Mouse (Mus musculus) C2C12 (cell line): Measurements from ENCODE around the gene Gm20767. TPM values are rescaled to one million over a fixed set of nuclear protein-coding genes. Genes with fewer than 3 reads are reported as not detected.
"Not testable (repeated sequence)": the region's sequence is repeated elsewhere in the genome, so short reads cannot be mapped to it uniquely, and the experiment has no call there.

Source experiments
- H3K27me3 ChIP-seq: one replicate; pipeline ENCODE4 v1.6.1; 2011; ENCODE audit not compliant: control insufficient read depth, insufficient read depth, insufficient read length
- H3K36me3 ChIP-seq: one replicate; pipeline ENCODE4 v1.6.1; 2011; ENCODE audit not compliant: control insufficient read depth, insufficient read depth
- H3K4me3 ChIP-seq: one replicate; pipeline ENCODE4 v1.5.1; 2011; ENCODE audit warnings: mild to moderate bottlenecking, control low read depth; ENCODE audit not compliant: poor library complexity, insufficient read depth, severe bottlenecking
- H3K79me2 ChIP-seq: one replicate; pipeline ENCODE4 v1.6.1; 2011; ENCODE audit not compliant: control insufficient read depth, insufficient read depth
- H3K79me3 ChIP-seq: one replicate; pipeline ENCODE4 v1.6.1; 2011; ENCODE audit warnings: low read depth, control low read depth
- H3ac ChIP-seq: one replicate; pipeline ENCODE3; 2011; ENCODE audit warnings: low read depth; ENCODE audit not compliant: control insufficient read depth, insufficient read length
- long read RNA-seq, 2 experiments: library from polyadenylated mRNA; unstranded; transcript quantifications; one replicate each; pipeline ENCODE4 v2.0.0; 2019 to 2020
- polyA plus RNA-seq: library from polyadenylated mRNA; unstranded; fragments of >200 nt; fragmentation: generic; extraction: Trizol; gene quantifications from one replicate; pipeline ENCODE4 v1.2.1, GENCODE M21; 2012; ENCODE audit warnings: missing spikeins

Gene Gm20767
- polyA plus RNA-seq, result 0.20 TPM
- long read RNA-seq, experiment 1, result 0 reads
- long read RNA-seq, experiment 2, result 0 reads

DNA sequence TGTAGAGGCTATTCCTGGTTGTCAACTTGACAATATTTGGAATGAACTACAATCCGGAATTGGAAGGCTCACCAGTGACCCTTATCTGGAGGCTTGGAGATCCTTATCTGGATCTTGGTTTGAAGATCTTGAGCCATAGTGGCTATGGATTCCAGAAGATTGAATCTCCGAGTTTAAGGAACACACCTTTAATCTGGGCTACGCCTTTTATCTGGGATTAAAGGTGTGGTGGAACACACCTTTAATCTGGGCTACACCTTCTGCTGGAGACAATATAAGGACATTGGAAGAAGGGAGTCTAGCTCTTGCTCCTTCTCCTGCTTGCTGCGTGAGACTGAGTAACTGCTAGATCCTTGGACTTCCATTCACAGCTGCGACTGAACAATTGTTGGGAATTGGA lies at the start of gene Gm20767:
Gene Gm20767 (plus strand): TSS at position 301 of the 400 bp plus-strand sequence.
- not testable (repeated sequence) for H3K79me2 ChIP-seq

DNA sequence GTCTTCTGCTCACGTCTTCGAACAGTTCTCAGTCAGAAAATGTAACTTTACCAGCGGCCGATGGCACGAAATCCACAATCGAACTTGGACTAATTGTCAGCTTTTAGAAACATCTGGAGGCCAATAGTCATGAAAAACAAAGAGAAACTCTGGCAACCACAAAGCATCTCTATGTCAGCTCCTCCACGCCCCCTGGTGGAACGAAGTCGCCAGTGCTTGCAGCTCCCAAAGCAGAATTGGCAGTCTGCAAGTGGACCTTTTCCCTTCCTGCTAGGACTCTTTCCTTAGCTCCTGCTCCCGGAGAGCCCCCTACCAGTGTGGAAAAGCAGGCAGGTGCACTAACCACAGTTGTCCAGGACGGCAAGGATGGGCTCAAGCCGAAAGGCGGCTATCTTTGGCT lies 47.1 kb upstream of the Gm20767 start:
- H3K79me2 ChIP-seq, H3K36me3 ChIP-seq, H3K79me3 ChIP-seq, H3ac ChIP-seq, H3K4me3 ChIP-seq, H3K27me3 ChIP-seq: not testable (repeated sequence)

More for the DNA sequence above, at the start of gene Gm20767:
- H3ac ChIP-seq, H3K27me3 ChIP-seq, H3K79me3 ChIP-seq, H3K36me3 ChIP-seq, H3K4me3 ChIP-seq: not testable (repeated sequence)

DNA sequence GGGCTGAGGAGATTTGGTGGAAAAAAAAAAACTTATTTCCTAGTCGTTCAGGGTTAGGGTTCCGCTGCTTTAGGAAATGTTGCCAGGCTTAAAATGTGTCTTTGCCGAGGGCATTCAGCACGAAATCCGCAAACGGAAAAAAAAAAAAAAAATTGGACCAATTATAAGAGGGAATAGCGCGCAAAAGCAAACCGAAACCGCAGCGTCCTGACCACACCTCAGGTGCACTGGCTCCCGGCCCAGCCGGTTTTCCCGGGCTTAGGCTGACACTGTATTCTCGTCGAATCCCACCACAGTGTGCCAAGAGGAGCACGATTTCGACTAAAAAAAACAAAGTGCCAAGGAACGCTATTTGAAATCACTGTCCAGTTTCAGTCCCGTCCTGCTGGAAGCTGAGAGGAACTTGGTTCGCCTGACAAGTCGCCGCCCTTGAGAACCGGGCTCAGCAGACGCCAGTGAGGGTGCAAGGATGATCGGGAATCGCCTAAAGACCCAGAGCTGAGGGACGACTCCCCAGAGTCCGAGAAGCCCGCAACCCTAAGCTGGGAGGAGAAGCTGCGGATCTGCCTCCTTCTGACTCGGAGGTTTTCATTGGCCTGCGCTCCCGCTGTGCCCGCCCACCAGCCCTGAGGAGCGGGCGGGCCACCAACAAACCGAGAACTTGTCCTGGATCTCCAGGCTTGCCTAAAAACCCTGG lies 43.7 kb upstream of the Gm20767 start:
- H3K79me2 ChIP-seq, H3K27me3 ChIP-seq, H3ac ChIP-seq, H3K36me3 ChIP-seq, H3K4me3 ChIP-seq, H3K79me3 ChIP-seq: not testable (repeated sequence)

DNA sequence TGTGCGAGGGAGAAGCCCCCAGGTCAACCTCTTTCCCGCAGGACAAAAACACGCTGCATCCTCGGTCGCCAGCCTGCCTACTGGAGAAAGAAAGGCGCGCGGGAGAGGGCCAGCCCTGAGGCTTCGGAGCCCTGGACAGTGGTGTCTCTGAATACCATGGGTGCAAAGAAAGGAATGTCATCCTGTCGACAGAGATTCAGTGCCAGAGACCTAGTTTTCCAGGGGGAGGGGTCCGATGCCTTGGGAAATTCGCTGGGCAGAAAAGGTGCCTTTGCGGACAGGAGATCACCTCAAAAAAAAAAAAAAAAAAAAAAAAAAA lies 43.1 kb upstream of the Gm20767 start:
- H3ac ChIP-seq, H3K36me3 ChIP-seq, H3K4me3 ChIP-seq, H3K79me3 ChIP-seq, H3K27me3 ChIP-seq, H3K79me2 ChIP-seq: not testable (repeated sequence)

DNA sequence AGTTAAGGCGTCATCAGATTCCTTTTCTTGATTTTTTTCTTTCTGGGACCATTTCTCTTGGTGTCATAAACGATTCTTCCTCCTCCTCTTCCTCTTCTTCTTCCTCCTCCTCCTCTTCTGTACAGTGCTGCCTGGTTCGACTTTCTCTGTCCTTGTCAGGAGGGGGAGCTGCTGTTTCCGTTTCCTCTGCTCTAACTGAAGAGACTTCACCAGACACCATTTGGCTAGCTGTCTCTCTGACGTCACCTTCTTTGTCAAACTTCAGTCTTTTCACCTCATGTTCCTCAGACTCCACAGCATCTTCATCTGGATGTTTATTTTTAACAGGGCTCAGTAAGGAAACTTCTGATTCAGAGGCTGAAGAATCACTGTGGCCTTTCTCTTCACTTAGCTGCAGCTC lies 40.7 kb upstream of the Gm20767 start:
- H3ac ChIP-seq, H3K36me3 ChIP-seq, H3K27me3 ChIP-seq, H3K79me2 ChIP-seq, H3K79me3 ChIP-seq, H3K4me3 ChIP-seq: not testable (repeated sequence)

DNA sequence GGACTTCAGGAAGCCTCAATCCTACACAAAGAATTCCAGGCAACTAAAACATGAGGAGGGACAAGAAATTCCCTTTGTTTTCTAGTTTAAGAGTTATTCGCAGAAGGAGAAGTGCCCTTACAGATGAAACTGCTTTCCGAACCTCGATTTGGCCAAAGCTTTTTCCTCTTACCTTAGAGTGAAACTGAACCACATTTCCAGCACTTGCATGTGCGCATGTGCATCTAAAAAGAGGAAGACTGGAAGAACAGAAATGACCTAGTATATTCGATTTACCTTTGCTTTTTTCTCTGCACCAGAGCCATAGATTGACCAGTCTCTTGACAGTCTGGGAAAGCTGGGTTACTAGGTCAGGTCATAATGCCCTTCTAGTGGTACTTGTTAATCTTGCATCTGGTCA lies 33.5 kb upstream of the Gm20767 start:
- H3K4me3 ChIP-seq, H3K36me3 ChIP-seq, H3K79me2 ChIP-seq, H3K27me3 ChIP-seq, H3K79me3 ChIP-seq, H3ac ChIP-seq: not testable (repeated sequence)

DNA sequence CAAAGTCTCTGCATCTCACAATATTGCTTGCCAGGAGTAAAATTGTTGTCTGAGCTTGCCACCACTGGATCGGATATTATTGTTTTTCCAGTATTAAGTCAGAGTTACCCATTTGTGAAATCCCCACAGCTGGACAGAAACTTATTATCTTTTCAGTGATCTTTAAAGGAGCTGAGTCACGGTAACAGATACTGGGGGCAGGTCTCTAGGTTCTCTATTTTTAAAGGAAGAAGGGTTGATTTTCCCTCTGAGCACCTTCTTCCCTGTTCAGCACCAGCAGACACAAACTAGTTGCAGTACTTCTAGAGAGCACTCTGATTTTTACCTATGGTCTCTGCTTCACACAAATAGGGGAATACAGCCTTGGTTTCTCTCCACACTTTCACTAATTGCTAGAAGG lies 33.0 kb upstream of the Gm20767 start:
- H3K79me2 ChIP-seq, H3K79me3 ChIP-seq, H3ac ChIP-seq, H3K36me3 ChIP-seq, H3K4me3 ChIP-seq, H3K27me3 ChIP-seq: not testable (repeated sequence)

DNA sequence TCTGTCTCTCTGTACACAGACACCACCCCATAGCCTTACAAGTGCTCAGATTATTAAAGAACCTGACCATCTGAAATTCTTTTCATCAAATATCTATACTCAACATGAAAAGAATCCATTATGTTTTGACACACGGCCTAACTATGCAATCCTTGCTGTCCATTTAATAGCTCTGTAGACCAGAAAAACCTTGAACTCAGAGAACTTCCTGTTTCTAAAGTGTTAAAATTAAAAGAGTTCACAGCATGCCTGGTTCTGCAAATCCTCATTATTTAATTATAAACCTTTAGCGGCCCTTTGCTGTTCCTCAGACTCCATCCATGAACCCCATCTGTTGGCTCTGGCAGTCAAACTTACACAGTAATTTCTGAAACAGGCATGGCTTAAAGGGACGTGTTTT lies 2.3 kb downstream of the Gm20767 start:
- H3ac ChIP-seq, H3K36me3 ChIP-seq, H3K4me3 ChIP-seq, H3K27me3 ChIP-seq, H3K79me3 ChIP-seq, H3K79me2 ChIP-seq: not testable (repeated sequence)

DNA sequence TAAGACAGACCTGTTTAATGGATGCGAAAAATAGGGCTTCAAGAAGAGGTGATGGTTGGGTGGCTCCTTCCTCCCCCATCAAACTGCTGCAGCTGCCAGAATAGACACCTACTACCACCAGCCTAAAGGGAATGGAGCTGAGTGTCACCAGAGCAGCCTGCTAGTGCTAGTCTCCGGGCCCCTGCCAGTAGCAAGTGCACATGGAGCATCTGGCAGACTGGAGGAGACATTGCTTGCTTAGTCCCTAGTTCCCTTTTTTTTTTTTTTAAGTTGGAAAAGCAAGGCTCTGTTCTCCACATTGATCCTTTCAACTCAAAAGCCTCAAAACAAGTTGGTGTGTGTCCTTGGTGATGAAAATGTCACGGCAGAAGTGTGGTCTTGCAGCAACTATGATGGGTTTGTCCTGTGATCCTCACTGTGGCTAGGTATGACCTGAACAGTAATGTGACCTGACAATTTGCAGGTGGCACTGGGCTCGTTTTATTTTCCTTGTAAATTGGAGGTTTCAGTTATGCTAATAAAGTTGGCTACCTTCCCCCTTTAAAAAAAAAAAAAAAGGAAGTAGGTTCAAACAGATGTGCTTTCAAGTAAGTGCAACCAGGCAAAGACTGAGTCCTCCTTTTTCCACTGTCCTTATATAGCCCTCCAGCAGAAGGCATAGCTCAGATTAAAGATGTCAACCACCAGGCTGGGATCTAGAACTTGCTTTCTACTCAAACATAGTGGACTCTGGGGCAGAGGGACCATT lies 9.8 kb downstream of the Gm20767 start:
- H3K27me3 ChIP-seq, H3K4me3 ChIP-seq, H3ac ChIP-seq, H3K79me2 ChIP-seq, H3K36me3 ChIP-seq, H3K79me3 ChIP-seq: not testable (repeated sequence)

DNA sequence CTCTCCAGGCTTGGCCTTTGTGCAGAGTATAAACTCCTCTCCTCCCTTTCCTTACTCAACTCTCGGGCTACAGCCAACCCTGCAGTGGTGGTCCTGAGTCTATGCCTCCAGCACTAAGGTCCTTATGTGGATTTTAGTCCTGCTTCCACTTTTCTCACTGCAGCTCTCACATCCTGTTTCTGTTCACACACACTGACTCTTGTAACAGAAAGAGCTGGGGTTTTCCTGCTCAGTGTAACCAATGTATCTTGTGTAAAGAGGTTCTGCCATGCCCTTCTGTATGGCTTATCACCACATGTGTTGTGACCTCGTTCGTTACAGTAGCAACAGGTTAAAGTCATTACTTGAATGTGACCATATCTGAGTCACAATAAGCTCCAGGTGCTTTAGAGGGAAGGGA lies 10.5 kb downstream of the Gm20767 start:
- H3K27me3 ChIP-seq, H3K4me3 ChIP-seq, H3ac ChIP-seq, H3K79me3 ChIP-seq, H3K36me3 ChIP-seq, H3K79me2 ChIP-seq: not testable (repeated sequence)

DNA sequence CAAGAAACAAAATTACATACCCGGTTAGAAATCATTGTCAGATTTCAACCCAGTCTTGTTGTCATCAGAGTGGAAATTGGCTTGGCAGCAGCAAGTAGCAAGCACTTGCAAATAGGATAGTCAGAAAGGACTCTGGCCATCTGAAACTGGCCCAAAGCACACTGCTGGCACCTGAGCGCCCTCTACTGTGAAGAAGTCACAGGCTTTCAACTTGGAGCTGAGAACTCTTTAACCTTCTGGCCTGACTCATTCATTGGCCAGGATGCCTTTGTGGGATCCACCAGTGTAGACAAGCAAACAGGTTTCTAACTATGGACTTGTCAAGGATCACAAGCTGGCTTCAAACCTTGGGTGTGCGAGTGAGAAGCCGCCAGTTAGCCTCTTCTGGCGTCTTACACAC lies 28.3 kb downstream of the Gm20767 start:
- H3ac ChIP-seq, H3K27me3 ChIP-seq, H3K4me3 ChIP-seq, H3K79me3 ChIP-seq, H3K79me2 ChIP-seq, H3K36me3 ChIP-seq: not testable (repeated sequence)

DNA sequence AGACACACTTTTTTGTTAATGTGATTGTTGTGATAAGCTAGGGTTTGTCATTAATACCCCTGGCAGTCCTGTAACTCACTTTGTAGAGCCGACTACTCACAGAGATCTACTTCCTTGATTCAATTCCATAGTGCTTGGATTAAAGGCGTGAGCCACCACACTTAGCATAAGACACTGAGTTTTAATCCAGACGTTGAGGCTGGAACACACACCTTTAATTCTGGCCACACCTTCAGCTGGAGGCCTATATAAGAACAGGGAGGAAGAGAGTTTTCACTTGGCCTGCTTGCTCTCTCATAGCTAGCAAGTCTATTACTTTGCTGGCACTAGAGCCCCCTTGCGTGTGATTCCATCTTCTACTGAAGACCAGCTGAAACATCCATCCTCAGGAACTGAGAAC lies 32.1 kb downstream of the Gm20767 start, which contains the start of gene Gm21818:
Gene Gm21818 (plus strand): TSS at position 301 of the 400 bp plus-strand sequence.
- H3K36me3 ChIP-seq, H3K27me3 ChIP-seq, H3K79me3 ChIP-seq, H3K79me2 ChIP-seq, H3K4me3 ChIP-seq, H3ac ChIP-seq: not testable (repeated sequence)
